Mouse (Mus musculus) kidney, postnatal 36 days (tissue): ENCODE data around the gene Klhl25.
"Not testable (repeated sequence)": the region's sequence is repeated elsewhere in the genome, so short reads cannot be mapped to it uniquely, and the experiment has no call there.

Experiments used
- DNase-seq, 2 experiments: peaks; one replicate each; pipeline ENCODE4 v3.0.0; 2021 to 2022; ENCODE audit warnings: mixed read lengths in 2 of 2

The Klhl25 gene

GRCm38 (mm10) chr7:75846942-75847341, 1.2 kb upstream of the Klhl25 start:
- DNase-seq, result peak; percentile 22 to 47

- no peak for DNase-seq
Measured at GRCm38 (mm10) chr7:75847489-75847888, 621 bp upstream of the Klhl25 start.

GRCm38 (mm10) chr7:75848776-75849670, 913 bp downstream of the Klhl25 start:
- DNase-seq, result peak; percentile 80 to 81

- not testable (repeated sequence) for DNase-seq
Measured at GRCm38 (mm10) chr7:75850396-75850795, 2.3 kb downstream of the Klhl25 start.

GRCm38 (mm10) chr7:75851290-75851689, 3.2 kb downstream of the Klhl25 start:
- DNase-seq, result no peak

GRCm38 (mm10) chr7:75852363-75852762, 4.3 kb downstream of the Klhl25 start:
- DNase-seq, result peak; percentile 53 to 54

GRCm38 (mm10) chr7:75853171-75853830, 5.2 kb downstream of the Klhl25 start:
- DNase-seq, result peak; percentile 37 to 67

GRCm38 (mm10) chr7:75854231-75854925, 6.3 kb downstream of the Klhl25 start:
- DNase-seq, result peak; percentile 58 to 73

- DNase-seq, result peak in 1 of 2 experiments; percentile 32
Measured at GRCm38 (mm10) chr7:75855028-75855427, 6.9 kb downstream of the Klhl25 start.

GRCm38 (mm10) chr7:75856259-75856658, 8.1 kb downstream of the Klhl25 start:
- no peak for DNase-seq

- DNase-seq, result no peak
Measured at GRCm38 (mm10) chr7:75859771-75860196, 11.7 kb downstream of the Klhl25 start.

- DNase-seq, result peak in 1 of 2 experiments; percentile 25
Measured at GRCm38 (mm10) chr7:75861638-75862426, 13.7 kb downstream of the Klhl25 start.

GRCm38 (mm10) chr7:75862427-75862781, 14.3 kb downstream of the Klhl25 start:
- DNase-seq, result not testable (repeated sequence)

- not testable (repeated sequence) for DNase-seq
Measured at GRCm38 (mm10) chr7:75863248-75863911, 15.3 kb downstream of the Klhl25 start.

GRCm38 (mm10) chr7:75865026-75865425, 16.9 kb downstream of the Klhl25 start:
- no peak for DNase-seq

- DNase-seq, result no peak
Measured at GRCm38 (mm10) chr7:75866557-75866956, 18.4 kb downstream of the Klhl25 start.

- no peak for DNase-seq
Measured at GRCm38 (mm10) chr7:75868687-75869086, 20.6 kb downstream of the Klhl25 start.

GRCm38 (mm10) chr7:75870551-75870950, 22.4 kb downstream of the Klhl25 start:
- no peak for DNase-seq

GRCm38 (mm10) chr7:75872255-75872654, 24.1 kb downstream of the Klhl25 start:
- no peak for DNase-seq

GRCm38 (mm10) chr7:75872697-75873096, 24.6 kb downstream of the Klhl25 start:
- DNase-seq, result no peak

- peak in 1 of 2 experiments; percentile 30 for DNase-seq
Measured at GRCm38 (mm10) chr7:75873216-75873615, 25.1 kb downstream of the Klhl25 start.

GRCm38 (mm10) chr7:75873746-75874145, 25.6 kb downstream of the Klhl25 start:
- DNase-seq, result no peak
